Mouse (Mus musculus) CH12.LX (cell line): ENCODE measurements at regions not wholly inside any gene's neighbourhood (a gene's known extent, or its start where the extent isn't known, plus 50 kb on each side); places are given as distances from the start of the nearest gene placed in this dataset.
A peak's percentile ranks its signal among the peaks of the same experiment; 100 is the strongest.

Experiments
- DNase-seq: peaks from one replicate; pipeline ENCODE4 v3.0.0-alpha.2; 2013; ENCODE audit errors: extremely low read depth
- H3K27ac ChIP-seq: 2 replicates; pipeline ENCODE4 v1.5.1; 2012; ENCODE audit warnings: low read depth, mild to moderate bottlenecking, control low read depth, moderate library complexity; ENCODE audit not compliant: insufficient read depth
- H3K27me3 ChIP-seq: replicated peaks from 2 replicates; pipeline ENCODE3; 2012; ENCODE audit warnings: inconsistent platforms
- H3K36me3 ChIP-seq, 2 experiments: replicated peaks in 1 of 2; 2 replicates each; pipeline versions ENCODE3 to v1.6.1; 2012; ENCODE audit warnings: inconsistent platforms in 1 of 2, low read length in 1 of 2, mild to moderate bottlenecking in 1 of 2, mixed read lengths in 1 of 2, moderate library complexity in 1 of 2; ENCODE audit not compliant: control insufficient read depth in 1 of 2, insufficient read depth in 1 of 2
- H3K4me1 ChIP-seq, 2 experiments: 2 replicates each; pipeline ENCODE4 v1.6.1; 2012; ENCODE audit warnings: inconsistent platforms in 1 of 2, moderate library complexity in 1 of 2; ENCODE audit not compliant: insufficient read depth in 2 of 2, control insufficient read depth in 1 of 2
- H3K4me2 ChIP-seq: 2 replicates; pipeline ENCODE4 v1.6.1; 2012; ENCODE audit warnings: low read depth, mild to moderate bottlenecking, control low read depth; ENCODE audit not compliant: poor library complexity, insufficient read depth, severe bottlenecking
- H3K4me3 ChIP-seq, 3 experiments: fragments of 150-350 bp in 1 of 3; sonication (generic) in 1 of 3; replicated peaks in 1 of 3; 2 replicates each; pipeline versions ENCODE3 to v1.5.1; 2011 to 2012; ENCODE audit warnings: low read depth in 2 of 3, low read length in 2 of 3, mild to moderate bottlenecking in 2 of 3, moderate library complexity in 2 of 3, control low read depth in 1 of 3, improper control_type of control experiment in 1 of 3, inconsistent platforms in 1 of 3, mixed read lengths in 1 of 3; ENCODE audit not compliant: poor library complexity in 1 of 3
- H3K79me2 ChIP-seq: replicated peaks from 2 replicates; pipeline ENCODE4 v1.6.1; 2012; ENCODE audit warnings: mild to moderate bottlenecking, moderate library complexity; ENCODE audit not compliant: control insufficient read depth, poor library complexity, insufficient read depth, severe bottlenecking; ENCODE audit errors: extremely low read depth
- H3K9ac ChIP-seq: 2 replicates; pipeline ENCODE4 v1.6.1; 2012; ENCODE audit warnings: low read depth, mild to moderate bottlenecking, control low read depth, moderate library complexity; ENCODE audit not compliant: insufficient read depth
- H3K9me3 ChIP-seq: replicated peaks from 2 replicates; pipeline ENCODE3; 2012; ENCODE audit warnings: low read length, inconsistent platforms, mixed read lengths
- BHLHE40 ChIP-seq: IDR thresholded peaks from 2 replicates; pipeline ENCODE4 v1.6.1; 2011; ENCODE audit warnings: mild to moderate bottlenecking, low read depth, low read length, improper control_type of control experiment
- CHD1 ChIP-seq: IDR thresholded peaks from 2 replicates; pipeline ENCODE4 v1.6.1; 2012; ENCODE audit warnings: low read depth, low read length, improper control_type of control experiment, inconsistent platforms
- CHD2 ChIP-seq: IDR thresholded peaks from 2 replicates; pipeline ENCODE4 v1.6.1; 2011; ENCODE audit warnings: low read length, improper control_type of control experiment
- CTCF ChIP-seq, 2 experiments: IDR thresholded peaks in 1 of 2; conservative IDR thresholded peaks in 1 of 2; 2 replicates each; pipeline ENCODE4 v1.5.1; 2011 to 2012; ENCODE audit warnings: low read depth in 2 of 2, low read length in 2 of 2, improper control_type of control experiment in 1 of 2, inconsistent platforms in 1 of 2, mild to moderate bottlenecking in 1 of 2, moderate library complexity in 1 of 2
- E2F4 ChIP-seq: IDR thresholded peaks from 2 replicates; pipeline ENCODE4 v1.6.1; 2011; ENCODE audit warnings: low read depth, low read length, improper control_type of control experiment; ENCODE audit not compliant: insufficient replicate concordance
- EP300 ChIP-seq: IDR thresholded peaks from 2 replicates; pipeline ENCODE4 v1.6.1; 2011; ENCODE audit warnings: low read length, improper control_type of control experiment
- ETS1 ChIP-seq: conservative IDR thresholded peaks from 2 replicates; pipeline ENCODE4 v1.6.1; 2012; ENCODE audit warnings: low read depth, mild to moderate bottlenecking, inconsistent platforms, low read length, improper control_type of control experiment, moderate library complexity
- GABPA ChIP-seq: IDR thresholded peaks from 2 replicates; pipeline ENCODE4 v1.6.1; 2012; ENCODE audit warnings: low read depth, low read length, improper control_type of control experiment, inconsistent platforms; ENCODE audit not compliant: insufficient replicate concordance
- HCFC1 ChIP-seq: IDR thresholded peaks from 2 replicates; pipeline ENCODE4 v1.6.1; 2012; ENCODE audit warnings: low read depth, mild to moderate bottlenecking, inconsistent platforms, low read length, improper control_type of control experiment
- IRF4 ChIP-seq: IDR thresholded peaks from 2 replicates; pipeline ENCODE4 v1.6.1; 2014; ENCODE audit warnings: low read depth, mild to moderate bottlenecking, inconsistent platforms, low read length, improper control_type of control experiment
- JUN ChIP-seq: IDR thresholded peaks from 2 replicates; pipeline ENCODE4 v1.6.1; 2011; ENCODE audit warnings: low read depth, mild to moderate bottlenecking, low read length, improper control_type of control experiment, moderate library complexity; ENCODE audit not compliant: insufficient read depth
- KAT2A ChIP-seq: IDR thresholded peaks from 2 replicates; pipeline ENCODE4 v1.6.1; 2012; ENCODE audit warnings: low read length, improper control_type of control experiment, inconsistent platforms; ENCODE audit not compliant: insufficient replicate concordance
- MAFK ChIP-seq: IDR thresholded peaks from 2 replicates; pipeline ENCODE4 v1.6.1; 2011; ENCODE audit warnings: low read length, improper control_type of control experiment; ENCODE audit not compliant: insufficient replicate concordance
- MAZ ChIP-seq: IDR thresholded peaks from 2 replicates; pipeline ENCODE4 v1.6.1; 2012; ENCODE audit warnings: low read depth, mild to moderate bottlenecking, inconsistent platforms, low read length, improper control_type of control experiment, moderate library complexity
- MEF2A ChIP-seq: IDR thresholded peaks from 2 replicates; pipeline ENCODE4 v1.6.1; 2014; ENCODE audit warnings: low read depth, mild to moderate bottlenecking, inconsistent platforms, low read length, improper control_type of control experiment, borderline replicate concordance
- MXI1 ChIP-seq: IDR thresholded peaks from 2 replicates; pipeline ENCODE4 v1.6.1; 2011; ENCODE audit warnings: mild to moderate bottlenecking, low read depth, low read length, improper control_type of control experiment
- MYC ChIP-seq: IDR thresholded peaks from 2 replicates; pipeline ENCODE4 v1.6.1; 2011; ENCODE audit warnings: low read depth, mild to moderate bottlenecking, improper control_type of control experiment, low read length
- NELFE ChIP-seq: IDR thresholded peaks from 2 replicates; pipeline ENCODE4 v1.6.1; 2011; ENCODE audit warnings: low read depth, low read length, improper control_type of control experiment
- NRF1 ChIP-seq: IDR thresholded peaks from 2 replicates; pipeline ENCODE4 v1.6.1; 2014; ENCODE audit warnings: low read depth, mild to moderate bottlenecking, inconsistent platforms, low read length, improper control_type of control experiment, moderate library complexity
- PAX5 ChIP-seq: IDR thresholded peaks from 2 replicates; pipeline ENCODE4 v1.6.1; 2012; ENCODE audit warnings: low read length, inconsistent platforms, mixed read lengths
- POLR2A ChIP-seq: IDR thresholded peaks from 2 replicates; pipeline ENCODE4 v1.6.1; 2011; ENCODE audit warnings: low read depth, mild to moderate bottlenecking, improper control_type of control experiment, low read length
- POLR2AphosphoS2 ChIP-seq: IDR thresholded peaks from 2 replicates; pipeline ENCODE4 v1.6.1; 2011; ENCODE audit warnings: low read depth, low read length, improper control_type of control experiment
- RAD21 ChIP-seq: IDR thresholded peaks from 2 replicates; pipeline ENCODE4 v1.6.1; 2011; ENCODE audit warnings: low read depth, mild to moderate bottlenecking, low read length, improper control_type of control experiment, moderate library complexity
- RCOR1 ChIP-seq: conservative IDR thresholded peaks from 2 replicates; pipeline ENCODE4 v1.6.1; 2012; ENCODE audit warnings: low read depth, mild to moderate bottlenecking, inconsistent platforms, low read length, improper control_type of control experiment
- SMC3 ChIP-seq: IDR thresholded peaks from 2 replicates; pipeline ENCODE4 v1.6.1; 2011; ENCODE audit warnings: low read depth, low read length, improper control_type of control experiment
- TBP ChIP-seq: conservative IDR thresholded peaks from 2 replicates; pipeline ENCODE4 v1.6.1; 2011; ENCODE audit warnings: low read depth, low read length, improper control_type of control experiment
- TCF12 ChIP-seq: IDR thresholded peaks from 2 replicates; pipeline ENCODE4 v1.6.1; 2014; ENCODE audit warnings: low read depth, mild to moderate bottlenecking, inconsistent platforms, low read length, improper control_type of control experiment
- UBTF ChIP-seq: IDR thresholded peaks from 2 replicates; pipeline ENCODE4 v1.6.1; 2012; ENCODE audit warnings: low read depth, mild to moderate bottlenecking, inconsistent platforms, low read length, improper control_type of control experiment, moderate library complexity
- USF2 ChIP-seq: conservative IDR thresholded peaks from 2 replicates; pipeline ENCODE4 v1.6.1; 2011; ENCODE audit warnings: low read depth, low read length, improper control_type of control experiment
- ZC3H11A ChIP-seq: IDR thresholded peaks from 2 replicates; pipeline ENCODE4 v1.6.1; 2012; ENCODE audit warnings: low read depth, mild to moderate bottlenecking, inconsistent platforms, low read length, improper control_type of control experiment
- ZKSCAN1 ChIP-seq: IDR thresholded peaks from 2 replicates; pipeline ENCODE4 v1.6.1; 2012; ENCODE audit warnings: low read depth, inconsistent platforms, low read length, improper control_type of control experiment, borderline replicate concordance
- ZMIZ1 ChIP-seq: IDR thresholded peaks from 2 replicates; pipeline ENCODE4 v1.6.1; 2012; ENCODE audit warnings: low read depth, mild to moderate bottlenecking, inconsistent platforms, low read length, improper control_type of control experiment
- ZNF384 ChIP-seq: IDR thresholded peaks from 2 replicates; pipeline ENCODE4 v1.6.1; 2012; ENCODE audit warnings: low read depth, low read length, improper control_type of control experiment, inconsistent platforms
- dilution Hi-C: fragments of 300-500 bp; cut with MboI; formaldehyde crosslinking; loops from 2 replicates; pipeline ENCODE4 v1.14.3; 2020; ENCODE audit warnings: low sequenced_read_pairs; ENCODE audit not compliant: extremely low pct_unique_long_range_greater_than_20kb, extremely low pct_ligation_motif_present
- in situ Hi-C: fragments of 300-500 bp; cut with MboI; formaldehyde crosslinking; loops from 3 replicates; pipeline ENCODE4 v1.14.3; 2019; ENCODE audit warnings: low sequenced_read_pairs, low pct_ligation_motif_present, low pct_unique_long_range_greater_than_20kb, mixed read lengths

GRCm38 (mm10) chr17:84004237-84004636 lies 156.5 kb upstream of the Haao start (continued):
- TF ChIP-seq JUN (no peak), ZNF384 (no peak), MAZ (no peak), USF2 (no peak), MXI1 (no peak), GABPA (no peak), E2F4 (no peak), SMC3 (no peak; the same call in 1 of the 2 replicates), HCFC1 (no peak), ZC3H11A (no peak), EP300 (no peak), BHLHE40 (peak; percentile 65), UBTF (no peak), RAD21 (peak; percentile 1), MYC (no peak; the same call in 1 of the 2 replicates), ZMIZ1 (no peak)

GRCm38 (mm10) chr17:84003489-84004234 lies 155.9 kb upstream of the Haao start:
- Histone ChIP-seq H3K4me3 (no peak overlapping the region), H3K36me3 (no peaks in the 10 kb centered on the region), H3K27me3 (no peaks in the 10 kb centered on the region), H3K27ac (peak overlapping the region; percentile 51), H3K4me1 (peaks cover 14 to 33% of the 10 kb centered on the region in 2 experiments), H3K4me2 (peak overlapping the region; percentile 41), H3K9ac (peak overlapping the region; percentile 17; the same call in 1 of the 2 replicates), H3K9me3 (no peaks in the 10 kb centered on the region), H3K79me2 (no peaks in the 10 kb centered on the region)
- dilution Hi-C loops (no loop called here), in situ Hi-C loops (no loop called here)
- DNase-seq: peak; percentile 64
- no peak for TF ChIP-seq ZMIZ1
- no peak for TF ChIP-seq ZKSCAN1
- TF ChIP-seq MEF2A: no peak
- TF ChIP-seq NELFE: peak; percentile 39; the same call in 1 of the 2 replicates
- TF ChIP-seq GABPA: no peak
- no peak for TF ChIP-seq EP300
- peak; percentile 10; the same call in 1 of the 2 replicates for TF ChIP-seq IRF4
- TF ChIP-seq RAD21: peak; percentile 13
- TF ChIP-seq NRF1: no peak
- TF ChIP-seq TBP: 0 out of 2 replicates have a peak, but pooled peaks have one; percentile 39
- TF ChIP-seq POLR2AphosphoS2: no peak
- TF ChIP-seq TCF12: no peak
- no peak; the same call in 1 of the 2 replicates for TF ChIP-seq MAZ
- no peak for TF ChIP-seq HCFC1
- TF ChIP-seq CHD2: no peak
- TF ChIP-seq E2F4: no peak
- TF ChIP-seq CHD1: no peak
- TF ChIP-seq RCOR1: no peak
- TF ChIP-seq CTCF (conservative IDR thresholded peaks at IDR 0.05 in 1 of 2, IDR thresholded peaks at IDR 0.05 in 1 of 2; ENCODE audit: low read depth in 2 of 2, low read length in 2 of 2): peak in 1 of 2 experiments; percentile 40; a peak in 2 of 4 replicates
- TF ChIP-seq ETS1: no peak
- TF ChIP-seq SMC3: no peak
- no peak for TF ChIP-seq PAX5
- no peak for TF ChIP-seq USF2
- TF ChIP-seq UBTF: no peak
- TF ChIP-seq JUN: no peak
- peak; percentile 49; the same call in 1 of the 2 replicates for TF ChIP-seq POLR2A
- no peak for TF ChIP-seq KAT2A
- TF ChIP-seq ZNF384: peak; percentile 38; the same call in 1 of the 2 replicates
- no peak; the same call in 1 of the 2 replicates for TF ChIP-seq MXI1
- TF ChIP-seq MAFK: no peak
- TF ChIP-seq ZC3H11A: no peak
- TF ChIP-seq BHLHE40: no peak
- TF ChIP-seq MYC: no peak
